Mouse (Mus musculus): ENCODE measurements around the gene Lyl1. TPM values are rescaled to one million over a fixed set of nuclear protein-coding genes. Genes with fewer than 3 reads are reported as not detected.

Gene Lyl1
- total and polyA plus RNA-seq, 3 experiments = 81.2 to 550 (median 138) TPM

- peaks cover 81% of the 10 kb centered on the region for H3K36me3 ChIP-seq (replicated peaks)
- H3K4me3 ChIP-seq (ENCODE audit: low read depth, low read length) = peak overlapping the region; percentile 65; the same call in 1 of the 2 replicates
- H3K27me3 ChIP-seq (ENCODE audit: insufficient read depth, low read length) = no peaks in the 10 kb centered on the region
- TF ChIP-seq TAL1 (conservative IDR thresholded peaks at IDR 0.05; ENCODE audit: low read depth, low read length) (no peak), POLR2AphosphoS5 (IDR thresholded peaks at IDR 0.05; ENCODE audit: insufficient replicate concordance, low read depth, low read length) (no peak), GATA2 (IDR thresholded peaks at IDR 0.05; ENCODE audit: borderline replicate concordance, low read depth, low read length) (no peak), GATA1 (IDR thresholded peaks at IDR 0.05; ENCODE audit: borderline replicate concordance, low read length) (no peak), CTCF (IDR thresholded peaks at IDR 0.05; ENCODE audit: low read depth, low read length) (no peak)
- ATAC-seq (ENCODE audit: extremely low read depth, insufficient number of reproducible peaks, low FRiP score, poor library complexity, severe bottlenecking) (no peak), DNase-seq (ENCODE audit: low spot score) (no peak)
- H3K9me3 ChIP-seq (replicated peaks) = no peaks in the 10 kb centered on the region
- H3K4me1 ChIP-seq (ENCODE audit: insufficient read depth, low read depth, low read length) = peaks cover 98% of the 10 kb centered on the region
Measured at GRCm38 (mm10) chr8:84729921-84730362, 28.7 kb downstream of the Lyl1 start.

- H3K4me1 ChIP-seq (ENCODE audit: insufficient read depth, low read depth, low read length) = peaks cover 97% of the 10 kb centered on the region
- peak; percentile 86 for DNase-seq (ENCODE audit: low spot score)
Measured at GRCm38 (mm10) chr8:84730541-84731370, 29.5 kb downstream of the Lyl1 start.

GRCm38 (mm10) chr8:84731371-84732177 lies 30.3 kb downstream of the Lyl1 start:
- Histone ChIP-seq H3K36me3 (replicated peaks) (peaks cover 74% of the 10 kb centered on the region), H3K27me3 (ENCODE audit: insufficient read depth, low read length) (peaks cover 2% of the 10 kb centered on the region; the same call in 1 of the 2 replicates)
- ATAC-seq (ENCODE audit: extremely low read depth, insufficient number of reproducible peaks, low FRiP score, poor library complexity, severe bottlenecking) = no peak

More at GRCm38 (mm10) chr8:84730541-84731370, 29.5 kb downstream of the Lyl1 start:
- no peaks in the 10 kb centered on the region for H3K9me3 ChIP-seq (replicated peaks)
- TF ChIP-seq POLR2AphosphoS5 (IDR thresholded peaks at IDR 0.05; ENCODE audit: insufficient replicate concordance, low read depth, low read length) (no peak), TAL1 (conservative IDR thresholded peaks at IDR 0.05; ENCODE audit: low read depth, low read length) (peak; percentile 99)
- peak; percentile 92 for ATAC-seq (ENCODE audit: extremely low read depth, insufficient number of reproducible peaks, low FRiP score, poor library complexity, severe bottlenecking)
- H3K27me3 ChIP-seq (ENCODE audit: insufficient read depth, low read length) = no peaks in the 10 kb centered on the region
- H3K4me3 ChIP-seq (ENCODE audit: low read depth, low read length) = peak overlapping the region; percentile 65; the same call in 1 of the 2 replicates
- peaks cover 77% of the 10 kb centered on the region for H3K36me3 ChIP-seq (replicated peaks)

GRCm38 (mm10) chr8:84732545-84732944 lies 31.3 kb downstream of the Lyl1 start:
- peaks cover 2% of the 10 kb centered on the region; the same call in 1 of the 2 replicates for H3K27me3 ChIP-seq (ENCODE audit: insufficient read depth, low read length)
- TF ChIP-seq GATA2 (IDR thresholded peaks at IDR 0.05; ENCODE audit: borderline replicate concordance, low read depth, low read length) (no peak), GATA1 (IDR thresholded peaks at IDR 0.05; ENCODE audit: borderline replicate concordance, low read length) (no peak), POLR2AphosphoS5 (IDR thresholded peaks at IDR 0.05; ENCODE audit: insufficient replicate concordance, low read depth, low read length) (no peak), TAL1 (conservative IDR thresholded peaks at IDR 0.05; ENCODE audit: low read depth, low read length) (no peak), CTCF (IDR thresholded peaks at IDR 0.05; ENCODE audit: low read depth, low read length) (no peak)
- no peak for DNase-seq (ENCODE audit: low spot score)
- no peak overlapping the region; the same call in 1 of the 2 replicates for H3K4me3 ChIP-seq (ENCODE audit: low read depth, low read length)
- H3K36me3 ChIP-seq (replicated peaks) = peaks cover 65% of the 10 kb centered on the region
- H3K4me1 ChIP-seq (ENCODE audit: insufficient read depth, low read depth, low read length) = peaks cover 94% of the 10 kb centered on the region
- no peaks in the 10 kb centered on the region for H3K9me3 ChIP-seq (replicated peaks)
- no peak for ATAC-seq (ENCODE audit: extremely low read depth, insufficient number of reproducible peaks, low FRiP score, poor library complexity, severe bottlenecking)

More at GRCm38 (mm10) chr8:84731371-84732177, 30.3 kb downstream of the Lyl1 start:
- DNase-seq (ENCODE audit: low spot score) = no peak
- TF ChIP-seq CTCF (IDR thresholded peaks at IDR 0.05; ENCODE audit: low read depth, low read length) = no peak
- no peak for TF ChIP-seq GATA2 (IDR thresholded peaks at IDR 0.05; ENCODE audit: borderline replicate concordance, low read depth, low read length)
- TF ChIP-seq TAL1 (conservative IDR thresholded peaks at IDR 0.05; ENCODE audit: low read depth, low read length) = no peak
- TF ChIP-seq POLR2AphosphoS5 (IDR thresholded peaks at IDR 0.05; ENCODE audit: insufficient replicate concordance, low read depth, low read length) = no peak
- TF ChIP-seq GATA1 (IDR thresholded peaks at IDR 0.05; ENCODE audit: borderline replicate concordance, low read length) = no peak
- peak overlapping the region; percentile 63; the same call in 1 of the 2 replicates for H3K4me3 ChIP-seq (ENCODE audit: low read depth, low read length)
- peaks cover 97% of the 10 kb centered on the region for H3K4me1 ChIP-seq (ENCODE audit: insufficient read depth, low read depth, low read length)
- no peaks in the 10 kb centered on the region for H3K9me3 ChIP-seq (replicated peaks)

GRCm38 (mm10) chr8:84732996-84733395 lies 31.7 kb downstream of the Lyl1 start:
- ATAC-seq (ENCODE audit: extremely low read depth, insufficient number of reproducible peaks, low FRiP score, poor library complexity, severe bottlenecking) (no peak), DNase-seq (ENCODE audit: low spot score) (no peak)
- Histone ChIP-seq H3K27me3 (ENCODE audit: insufficient read depth, low read length) (peaks cover 2% of the 10 kb centered on the region; the same call in 1 of the 2 replicates), H3K4me3 (ENCODE audit: low read depth, low read length) (no peak overlapping the region), H3K4me1 (ENCODE audit: insufficient read depth, low read depth, low read length) (peaks cover 94% of the 10 kb centered on the region), H3K9me3 (replicated peaks) (no peaks in the 10 kb centered on the region), H3K36me3 (replicated peaks) (peaks cover 60% of the 10 kb centered on the region)
- TF ChIP-seq GATA1 (IDR thresholded peaks at IDR 0.05; ENCODE audit: borderline replicate concordance, low read length) (no peak), CTCF (IDR thresholded peaks at IDR 0.05; ENCODE audit: low read depth, low read length) (no peak), GATA2 (IDR thresholded peaks at IDR 0.05; ENCODE audit: borderline replicate concordance, low read depth, low read length) (no peak), POLR2AphosphoS5 (IDR thresholded peaks at IDR 0.05; ENCODE audit: insufficient replicate concordance, low read depth, low read length) (no peak)

DNA sequence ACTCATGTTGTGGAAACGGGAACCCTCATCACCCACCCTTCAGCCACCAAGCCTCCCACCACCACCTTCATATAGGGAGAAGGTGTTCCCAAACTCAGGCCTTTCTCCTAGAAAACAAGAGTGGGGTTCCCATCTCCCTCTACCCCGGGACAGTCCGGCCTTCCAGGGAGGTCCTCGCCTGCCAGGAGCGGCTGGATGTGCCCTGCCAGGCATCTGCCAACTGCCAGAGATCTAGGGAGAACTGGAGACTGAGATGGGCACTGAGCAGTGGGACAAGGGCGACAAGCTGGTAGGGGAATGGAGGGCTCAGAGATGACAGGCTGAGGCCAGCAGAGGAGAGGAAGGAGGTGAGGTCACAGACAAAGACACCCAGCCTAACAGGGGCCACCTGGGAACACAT lies 32.7 kb downstream of the Lyl1 start:
- Histone ChIP-seq H3K9me3 (replicated peaks) (no peaks in the 10 kb centered on the region), H3K4me3 (ENCODE audit: low read depth, low read length) (no peak overlapping the region), H3K36me3 (replicated peaks) (peaks cover 55% of the 10 kb centered on the region), H3K27me3 (ENCODE audit: insufficient read depth, low read length) (peaks cover 2% of the 10 kb centered on the region; the same call in 1 of the 2 replicates), H3K4me1 (ENCODE audit: insufficient read depth, low read depth, low read length) (peaks cover 94% of the 10 kb centered on the region)
- DNase-seq (ENCODE audit: low spot score) = no peak
- TF ChIP-seq GATA1 (IDR thresholded peaks at IDR 0.05; ENCODE audit: borderline replicate concordance, low read length) (no peak), TAL1 (conservative IDR thresholded peaks at IDR 0.05; ENCODE audit: low read depth, low read length) (no peak), GATA2 (IDR thresholded peaks at IDR 0.05; ENCODE audit: borderline replicate concordance, low read depth, low read length) (no peak), POLR2AphosphoS5 (IDR thresholded peaks at IDR 0.05; ENCODE audit: insufficient replicate concordance, low read depth, low read length) (no peak), CTCF (IDR thresholded peaks at IDR 0.05; ENCODE audit: low read depth, low read length) (no peak)
- no peak for ATAC-seq (ENCODE audit: extremely low read depth, insufficient number of reproducible peaks, low FRiP score, poor library complexity, severe bottlenecking)
